Mouse (Mus musculus): ENCODE measurements around the gene Proser1. TPM values are rescaled to one million over a fixed set of nuclear protein-coding genes. Genes with fewer than 3 reads are reported as not detected.

Proser1 gene
- total and polyA plus RNA-seq, 3 experiments = 2.9 to 22.2 (median 3.9) TPM

DNA sequence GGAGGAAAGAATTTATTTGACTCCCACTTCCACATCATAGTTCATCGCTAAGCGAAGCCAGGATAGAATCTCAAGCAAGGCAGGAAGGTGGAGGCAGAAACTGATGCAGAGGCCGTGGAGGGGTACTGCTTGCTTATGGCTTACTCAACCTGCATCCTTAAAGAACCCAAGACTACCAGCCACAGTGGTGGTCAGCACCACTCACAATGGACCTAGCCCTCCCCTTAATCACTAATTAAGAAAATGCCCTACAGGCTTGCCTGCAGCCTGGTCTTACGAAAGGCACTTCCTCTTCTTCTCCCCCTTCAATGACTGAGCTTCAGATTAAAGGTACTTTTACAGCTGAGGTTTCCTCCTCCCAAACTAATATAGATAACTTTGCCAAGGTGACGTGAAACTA is 26.9 kb upstream of the Proser1 start:
- H3K27me3 ChIP-seq (replicated peaks) = no peaks in the 10 kb centered on the region
- H3K4me1 ChIP-seq (ENCODE audit: control insufficient read depth in 1 of 2, insufficient read depth in 2 of 2) = no peaks in the 10 kb centered on the region
- no peak overlapping the region for H3K9ac ChIP-seq (ENCODE audit: insufficient read depth, low read depth)
- no peaks in the 10 kb centered on the region for H3K79me2 ChIP-seq (replicated peaks; ENCODE audit: control insufficient read depth, extremely low read depth, insufficient read depth, poor library complexity, severe bottlenecking)
- dilution Hi-C loops (cut with MboI; ENCODE audit: extremely low pct_ligation_motif_present, extremely low pct_unique_long_range_greater_than_20kb, low sequenced_read_pairs) (no loop called here), in situ Hi-C loops (cut with MboI; ENCODE audit: low pct_ligation_motif_present, low pct_unique_long_range_greater_than_20kb, low sequenced_read_pairs) (no loop called here)
- H3K4me3 ChIP-seq (replicated peaks in 1 of 3; ENCODE audit: low read depth in 2 of 3, low read length in 2 of 3, poor library complexity in 1 of 3) = no peak overlapping the region
- DNase-seq (ENCODE audit: extremely low read depth) = no peak
- H3K27ac ChIP-seq (ENCODE audit: insufficient read depth, low read depth) = no peak overlapping the region
- H3K36me3 ChIP-seq (replicated peaks in 1 of 2; ENCODE audit: control insufficient read depth in 1 of 2, insufficient read depth in 1 of 2, low read length in 1 of 2) = no peaks in the 10 kb centered on the region
- TF ChIP-seq NRF1 (IDR thresholded peaks at IDR 0.05; ENCODE audit: low read depth, low read length) (no peak), BHLHE40 (IDR thresholded peaks at IDR 0.05; ENCODE audit: low read depth, low read length) (no peak), CHD1 (IDR thresholded peaks at IDR 0.05; ENCODE audit: low read depth, low read length) (no peak), MAFK (IDR thresholded peaks at IDR 0.05; ENCODE audit: insufficient replicate concordance, low read length) (no peak), TCF12 (IDR thresholded peaks at IDR 0.05; ENCODE audit: low read depth, low read length) (no peak), RCOR1 (conservative IDR thresholded peaks at IDR 0.05; ENCODE audit: low read depth, low read length) (no peak), ZNF384 (IDR thresholded peaks at IDR 0.05; ENCODE audit: low read depth, low read length) (no peak), KAT2A (IDR thresholded peaks at IDR 0.05; ENCODE audit: insufficient replicate concordance, low read length) (no peak), MEF2A (IDR thresholded peaks at IDR 0.05; ENCODE audit: borderline replicate concordance, low read depth, low read length) (no peak), POLR2A (IDR thresholded peaks at IDR 0.05; ENCODE audit: low read depth, low read length) (no peak)
- no peaks in the 10 kb centered on the region for H3K9me3 ChIP-seq (replicated peaks; ENCODE audit: low read length)
- H3K4me2 ChIP-seq (ENCODE audit: insufficient read depth, low read depth, poor library complexity, severe bottlenecking) = no peak overlapping the region

- in situ Hi-C loops (cut with MboI; ENCODE audit: low pct_ligation_motif_present, low pct_unique_long_range_greater_than_20kb, low sequenced_read_pairs) (loop anchor here (10.0 kb wide), 1 partner anchor 411 kb away; no protein-coding TSS in a partner anchor), dilution Hi-C loops (cut with MboI; ENCODE audit: extremely low pct_ligation_motif_present, extremely low pct_unique_long_range_greater_than_20kb, low sequenced_read_pairs) (no loop called here)
- DNase-seq (ENCODE audit: extremely low read depth) = no peak
- no peaks in the 10 kb centered on the region for H3K27me3 ChIP-seq (replicated peaks)
- H3K4me3 ChIP-seq (replicated peaks in 1 of 3; ENCODE audit: low read depth in 2 of 3, low read length in 2 of 3, poor library complexity in 1 of 3) = no peak overlapping the region
- H3K79me2 ChIP-seq (replicated peaks; ENCODE audit: control insufficient read depth, extremely low read depth, insufficient read depth, poor library complexity, severe bottlenecking) = no peaks in the 10 kb centered on the region
- TF ChIP-seq TBP (conservative IDR thresholded peaks at IDR 0.05; ENCODE audit: low read depth, low read length) = no peak
- no peak for TF ChIP-seq POLR2A (IDR thresholded peaks at IDR 0.05; ENCODE audit: low read depth, low read length)
- TF ChIP-seq MYC (IDR thresholded peaks at IDR 0.05; ENCODE audit: low read depth, low read length) = no peak
- TF ChIP-seq ZNF384 (IDR thresholded peaks at IDR 0.05; ENCODE audit: low read depth, low read length) = no peak
- TF ChIP-seq NRF1 (IDR thresholded peaks at IDR 0.05; ENCODE audit: low read depth, low read length) = no peak
- no peak for TF ChIP-seq JUN (IDR thresholded peaks at IDR 0.05; ENCODE audit: insufficient read depth, low read depth, low read length)
- no peak for TF ChIP-seq ZKSCAN1 (IDR thresholded peaks at IDR 0.05; ENCODE audit: borderline replicate concordance, low read depth, low read length)
- TF ChIP-seq BHLHE40 (IDR thresholded peaks at IDR 0.05; ENCODE audit: low read depth, low read length) = no peak
- no peak for TF ChIP-seq MEF2A (IDR thresholded peaks at IDR 0.05; ENCODE audit: borderline replicate concordance, low read depth, low read length)
- TF ChIP-seq USF1 (IDR thresholded peaks at IDR 0.05; ENCODE audit: low read depth, low read length) = no peak
- TF ChIP-seq CHD2 (IDR thresholded peaks at IDR 0.05; ENCODE audit: low read length) = no peak
- no peak for TF ChIP-seq E2F4 (IDR thresholded peaks at IDR 0.05; ENCODE audit: insufficient replicate concordance, low read depth, low read length)
- TF ChIP-seq MAX (IDR thresholded peaks at IDR 0.05; ENCODE audit: low read length) = no peak
- TF ChIP-seq NELFE (IDR thresholded peaks at IDR 0.05; ENCODE audit: low read depth, low read length) = no peak
- no peak overlapping the region for H3K9ac ChIP-seq (ENCODE audit: insufficient read depth, low read depth)
- H3K4me1 ChIP-seq (ENCODE audit: control insufficient read depth in 1 of 2, insufficient read depth in 2 of 2) = peaks cover 6 to 27% of the 10 kb centered on the region in 2 experiments; a peak in 2 of 4 replicates
- no peak overlapping the region for H3K27ac ChIP-seq (ENCODE audit: insufficient read depth, low read depth)
- H3K9me3 ChIP-seq (replicated peaks; ENCODE audit: low read length) = no peaks in the 10 kb centered on the region
- peaks cover 6 to 28% of the 10 kb centered on the region in 2 experiments for H3K36me3 ChIP-seq (replicated peaks in 1 of 2; ENCODE audit: control insufficient read depth in 1 of 2, insufficient read depth in 1 of 2, low read length in 1 of 2)
- H3K4me2 ChIP-seq (ENCODE audit: insufficient read depth, low read depth, poor library complexity, severe bottlenecking) = no peak overlapping the region
Observed at GRCm38 (mm10) chr3:53445540-53445939, 17.9 kb upstream of the Proser1 start.
